Mouse (Mus musculus) stomach, postnatal 0 days (tissue): ENCODE measurements around the gene Chrdl2.

Experiments used
- CTCF ChIP-seq: IDR thresholded peaks from 2 replicates; pipeline ENCODE4 v1.5.1; 2016; ENCODE audit warnings: antibody characterized with exemption, low read depth, mild to moderate bottlenecking, moderate library complexity
- EP300 ChIP-seq: optimal IDR thresholded peaks from 2 replicates; pipeline ENCODE3; 2016; ENCODE audit warnings: antibody characterized with exemption

DNA sequence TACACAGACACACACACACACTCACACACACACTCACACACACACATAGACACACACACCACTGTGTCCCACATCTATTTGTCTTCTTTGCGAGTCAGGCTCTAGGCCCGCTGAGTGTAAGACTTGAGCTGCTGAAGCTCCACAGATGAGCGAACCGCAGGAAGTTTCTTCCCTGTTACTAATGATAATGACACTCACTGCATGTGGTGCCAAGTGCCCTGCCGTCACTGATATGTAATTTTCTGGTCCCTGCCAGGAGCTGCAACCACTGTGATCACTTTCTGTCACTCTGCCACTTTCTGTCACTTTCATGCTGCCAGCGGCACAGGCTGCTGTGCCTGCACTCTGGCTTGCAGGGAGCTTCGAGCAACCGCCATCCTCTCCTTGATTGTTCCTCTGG lies 6.1 kb downstream of the Chrdl2 start:
- no peak for TF ChIP-seq CTCF
- no peak for TF ChIP-seq EP300
